Mouse (Mus musculus) liver, embryonic 11.5 days (tissue): ENCODE data around the gene Cisd3. TPM values are rescaled to one million over a fixed set of nuclear protein-coding genes. Genes with fewer than 3 reads are reported as not detected.
A peak's percentile ranks its signal among the peaks of the same experiment; 100 is the strongest.

Source experiments
- ATAC-seq: fragments of 200-750 bp; cut with Nextera tagmentation; replicated peaks from 2 replicates; pipeline ENCODE4 v1.8.0; 2017; ENCODE audit warnings: moderate number of reproducible peaks, mild to moderate bottlenecking, moderate TSS enrichment, moderate library complexity; ENCODE audit not compliant: low FRiP score
- DNase-seq: peaks from one replicate; pipeline ENCODE4 v3.0.0-alpha.2; 2017; ENCODE audit warnings: low spot score
- H3K27ac ChIP-seq: fragments of 300-500 bp; sonication (generic); 2 replicates; pipeline ENCODE4 v1.5.1; 2014; ENCODE audit warnings: mild to moderate bottlenecking, low read depth, low read length, control low read depth
- H3K27me3 ChIP-seq: fragments of 300-500 bp; sonication (generic); replicated peaks from 2 replicates; pipeline ENCODE4 v1.6.1; 2014; ENCODE audit warnings: low read length, mixed read lengths; ENCODE audit not compliant: control insufficient read depth, insufficient read depth
- H3K36me3 ChIP-seq: fragments of 300-500 bp; sonication (generic); 2 replicates; pipeline ENCODE4 v1.6.1; 2014; ENCODE audit warnings: mild to moderate bottlenecking, low read length, moderate library complexity, mixed read lengths; ENCODE audit not compliant: control insufficient read depth, insufficient read depth
- H3K4me1 ChIP-seq: fragments of 300-500 bp; sonication (generic); replicated peaks from 2 replicates; pipeline ENCODE4 v1.6.1; 2014; ENCODE audit warnings: low read length, mixed read lengths; ENCODE audit not compliant: control insufficient read depth, insufficient read depth
- H3K4me2 ChIP-seq: fragments of 300-500 bp; sonication (generic); 2 replicates; pipeline ENCODE4 v1.6.1; 2014; ENCODE audit warnings: mild to moderate bottlenecking, control low read depth, moderate library complexity
- H3K4me3 ChIP-seq: fragments of 300-500 bp; sonication (generic); 2 replicates; pipeline ENCODE4 v1.5.1; 2014; ENCODE audit warnings: low read depth, low read length, control low read depth
- H3K9ac ChIP-seq: fragments of 300-500 bp; sonication (generic); 2 replicates; pipeline ENCODE4 v1.6.1; 2014; ENCODE audit warnings: low read depth, low read length, control low read depth
- H3K9me3 ChIP-seq: fragments of 300-500 bp; sonication (generic); 2 replicates; pipeline ENCODE4 v1.6.1; 2016; ENCODE audit warnings: low read length, inconsistent platforms, mixed read lengths; ENCODE audit not compliant: control insufficient read depth
- WGBS: fragments of 180-500 bp; shearing (Covaris S2); extraction: QIAGEN DNeasy Blood & Tissue Kit; methylation state at CpG from one replicate; pipeline ENCODE4 v1.1.7; 2014; 5-methylcytosine and 5-hydroxymethylcytosine counted together
- polyA plus RNA-seq: library from polyadenylated mRNA; unstranded; fragments of >200 nt; fragmentation: Nextera tagmentation; extraction: Ambion mirVana; gene quantifications from 2 replicates; pipeline ENCODE4 v1.2.1, GENCODE M21; 2014

The Cisd3 gene
- polyA plus RNA-seq, 1 experiment from 2014 or later, result 21.9 TPM

DNA sequence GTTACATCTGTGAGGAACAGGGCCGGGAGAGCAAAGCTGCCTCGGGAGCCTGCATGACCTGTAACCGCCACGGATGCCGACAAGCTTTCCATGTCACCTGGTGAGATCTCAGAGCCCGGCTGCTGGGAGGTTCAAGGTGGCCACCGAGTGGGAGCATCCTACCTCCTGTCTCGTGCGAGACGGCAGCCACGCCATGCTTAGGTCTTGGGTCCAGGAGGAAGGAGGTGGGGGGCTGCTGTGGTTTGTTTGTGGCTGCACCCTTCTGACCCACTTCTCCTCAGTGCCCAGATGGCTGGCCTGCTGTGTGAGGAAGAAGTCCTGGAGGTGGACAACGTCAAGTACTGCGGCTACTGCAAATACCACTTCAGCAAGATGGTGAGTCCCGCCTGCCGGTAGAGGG is 18.8 kb upstream of the Cisd3 start:
- H3K36me3 ChIP-seq, result peaks cover 13% of the 10 kb centered on the region
- no peak overlapping the region for H3K4me3 ChIP-seq
- no peak overlapping the region for H3K4me2 ChIP-seq
- H3K9ac ChIP-seq, result no peak overlapping the region
- WGBS, result 79% methylated on average over 15 of the region's 15 CpGs
- no peak overlapping the region for H3K27ac ChIP-seq
- H3K9me3 ChIP-seq, result no peaks in the 10 kb centered on the region
- ATAC-seq (no peak), DNase-seq (no peak)
- H3K27me3 ChIP-seq, result peaks cover 36% of the 10 kb centered on the region
- H3K4me1 ChIP-seq, result peaks cover 22% of the 10 kb centered on the region

DNA sequence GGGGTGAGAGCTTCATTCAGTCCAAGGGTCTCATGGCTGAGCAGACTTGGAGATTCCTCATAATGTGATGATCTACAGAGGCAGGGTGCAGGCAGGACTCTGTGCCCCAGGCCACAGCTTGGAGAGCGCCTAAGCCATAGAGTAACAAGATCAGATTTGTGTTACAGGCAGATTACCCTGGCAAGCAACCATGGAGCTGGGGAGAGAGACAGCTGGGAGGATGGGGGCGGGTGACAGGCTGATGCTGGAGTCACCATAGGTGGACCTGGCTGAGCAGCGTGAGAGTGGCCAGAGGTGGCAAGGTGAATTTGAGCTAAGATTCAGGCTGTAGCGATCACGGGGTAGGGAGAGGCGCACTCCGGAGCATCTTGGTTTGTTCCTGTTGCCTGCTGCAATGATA is 17.5 kb upstream of the Cisd3 start:
- DNase-seq (no peak), ATAC-seq (no peak)
- Histone ChIP-seq H3K27me3 (peaks cover 22% of the 10 kb centered on the region), H3K36me3 (peaks cover 13% of the 10 kb centered on the region), H3K4me1 (peaks cover 16% of the 10 kb centered on the region), H3K9me3 (no peaks in the 10 kb centered on the region), H3K4me3 (no peak overlapping the region), H3K9ac (no peak overlapping the region), H3K4me2 (no peak overlapping the region), H3K27ac (no peak overlapping the region)
- WGBS, result 82% methylated on average over 7 of the region's 7 CpGs

DNA sequence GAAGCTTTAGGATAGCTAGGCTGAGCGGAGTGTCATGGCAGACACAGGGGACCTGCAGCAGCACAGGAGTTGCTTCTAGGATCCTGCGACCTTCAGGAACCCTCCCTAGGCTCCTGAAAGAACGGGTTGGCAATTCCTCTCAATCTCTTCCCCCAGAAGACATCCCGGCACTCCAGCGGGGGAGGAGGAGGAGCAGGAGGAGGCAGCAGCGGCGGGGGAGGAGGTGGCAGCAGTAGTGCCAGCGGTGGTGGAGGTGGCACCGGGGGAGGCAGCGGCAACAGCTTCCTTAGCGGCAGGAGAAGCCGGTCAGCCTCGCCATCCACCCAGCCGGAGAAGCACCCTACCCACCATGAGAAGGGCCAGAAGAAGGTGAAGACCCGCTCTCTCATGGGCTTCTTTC is 16.4 kb upstream of the Cisd3 start:
- ATAC-seq (no peak), DNase-seq (no peak)
- 61% methylated on average over 15 of the region's 15 CpGs for WGBS
- H3K9ac ChIP-seq, result no peak overlapping the region
- no peak overlapping the region for H3K4me3 ChIP-seq
- peaks cover 16% of the 10 kb centered on the region for H3K4me1 ChIP-seq
- H3K9me3 ChIP-seq, result no peaks in the 10 kb centered on the region
- H3K4me2 ChIP-seq, result no peak overlapping the region
- H3K27me3 ChIP-seq, result peaks cover 11% of the 10 kb centered on the region
- peaks cover 15% of the 10 kb centered on the region for H3K36me3 ChIP-seq
- no peak overlapping the region for H3K27ac ChIP-seq

GRCm38 (mm10) chr11:97669829-97670228 is 15.8 kb upstream of the Cisd3 start:
- peaks cover 7% of the 10 kb centered on the region for H3K27me3 ChIP-seq
- no peak overlapping the region for H3K4me3 ChIP-seq
- 25% methylated on average over 6 of the region's 6 CpGs for WGBS
- H3K9me3 ChIP-seq, result no peaks in the 10 kb centered on the region
- H3K27ac ChIP-seq, result no peak overlapping the region
- peak overlapping the region; percentile 33 for H3K4me2 ChIP-seq
- peaks cover 16% of the 10 kb centered on the region for H3K4me1 ChIP-seq
- H3K36me3 ChIP-seq, result peaks cover 20% of the 10 kb centered on the region
- DNase-seq (no peak), ATAC-seq (no peak)
- no peak overlapping the region for H3K9ac ChIP-seq

DNA sequence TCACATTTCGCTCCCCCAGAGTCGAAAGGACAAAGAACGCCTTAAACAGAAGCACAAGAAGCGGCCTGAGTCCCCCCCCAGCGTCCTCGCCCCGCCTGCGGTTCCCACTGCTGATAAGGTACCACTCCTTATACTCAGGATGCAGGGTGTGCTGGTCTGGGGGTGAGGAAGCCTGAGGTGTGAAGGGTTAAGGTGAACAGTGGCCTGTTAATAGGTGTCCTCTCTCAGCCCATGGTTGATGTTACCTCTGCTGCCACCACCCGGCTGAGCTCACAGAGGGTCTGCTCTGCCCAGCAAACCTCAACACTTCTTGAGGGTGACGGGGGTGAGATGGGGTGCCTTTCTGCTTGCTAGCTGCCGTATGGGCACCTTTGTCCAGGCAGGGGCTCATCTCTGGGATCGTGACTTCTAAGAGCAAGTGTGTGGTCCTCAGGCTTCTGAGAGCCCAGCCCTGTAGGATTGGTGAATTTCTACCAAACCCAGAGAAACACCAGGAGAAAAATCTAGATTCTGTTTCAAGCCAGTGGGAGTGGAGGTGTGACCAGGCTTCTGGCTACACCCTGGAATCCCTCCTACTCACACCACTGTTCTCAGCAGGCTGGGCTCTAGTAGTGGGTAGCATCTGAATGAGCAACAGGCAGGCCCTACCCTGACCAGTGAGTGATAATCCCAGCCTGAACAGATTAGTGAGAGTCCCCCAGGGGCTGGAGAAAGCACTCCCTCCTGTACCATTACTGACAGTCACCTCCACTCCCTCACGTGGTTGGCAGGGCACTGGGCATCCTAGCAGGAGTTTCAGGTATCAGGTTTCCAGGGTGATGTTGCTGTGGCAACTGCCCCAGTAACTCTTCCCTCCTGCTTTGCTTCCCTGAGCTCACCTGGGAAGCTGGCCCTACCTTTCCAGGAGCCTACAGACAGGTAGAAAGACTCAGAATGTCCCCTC is 15.1 kb upstream of the Cisd3 start:
- Histone ChIP-seq H3K27me3 (peaks cover under 1% of the 10 kb centered on the region), H3K27ac (no peak overlapping the region), H3K4me3 (no peak overlapping the region), H3K4me1 (peaks cover 16% of the 10 kb centered on the region), H3K36me3 (peaks cover 16% of the 10 kb centered on the region), H3K4me2 (peak overlapping the region; percentile 33; the same call in 1 of the 2 replicates), H3K9ac (no peak overlapping the region), H3K9me3 (no peaks in the 10 kb centered on the region)
- no peak for DNase-seq
- ATAC-seq, result no peak; the same call in 1 of the 2 replicates
- WGBS, result 43% methylated on average over 13 of the region's 13 CpGs

GRCm38 (mm10) chr11:97671177-97671527 is 14.5 kb upstream of the Cisd3 start:
- 59% methylated on average over 2 of the region's 2 CpGs for WGBS
- peaks cover 16% of the 10 kb centered on the region for H3K4me1 ChIP-seq
- H3K9me3 ChIP-seq, result no peaks in the 10 kb centered on the region
- H3K27ac ChIP-seq, result no peak overlapping the region
- no peak overlapping the region for H3K9ac ChIP-seq
- H3K27me3 ChIP-seq, result no peaks in the 10 kb centered on the region; the same call in 1 of the 2 replicates
- H3K36me3 ChIP-seq, result peaks cover 12% of the 10 kb centered on the region; the same call in 1 of the 2 replicates
- H3K4me3 ChIP-seq, result no peak overlapping the region
- H3K4me2 ChIP-seq, result no peak overlapping the region
- DNase-seq (no peak), ATAC-seq (no peak)

GRCm38 (mm10) chr11:97673148-97673547 is 12.5 kb upstream of the Cisd3 start:
- Histone ChIP-seq H3K27ac (no peak overlapping the region), H3K4me2 (no peak overlapping the region), H3K9me3 (no peaks in the 10 kb centered on the region), H3K4me3 (no peak overlapping the region), H3K36me3 (peaks cover 20% of the 10 kb centered on the region; the same call in 1 of the 2 replicates), H3K9ac (no peak overlapping the region), H3K27me3 (no peaks in the 10 kb centered on the region; the same call in 1 of the 2 replicates), H3K4me1 (peaks cover 16% of the 10 kb centered on the region)
- WGBS, result 90% methylated on average over 11 of the region's 11 CpGs
- ATAC-seq (no peak), DNase-seq (no peak)

GRCm38 (mm10) chr11:97676050-97676754 is 9.4 kb upstream of the Cisd3 start:
- Histone ChIP-seq H3K9me3 (no peaks in the 10 kb centered on the region), H3K4me3 (no peak overlapping the region), H3K36me3 (peaks cover 21% of the 10 kb centered on the region; the same call in 1 of the 2 replicates)

More at GRCm38 (mm10) chr11:97676050-97676754, 9.4 kb upstream of the Cisd3 start:
- WGBS, result 87% methylated on average over 15 of the region's 15 CpGs
- H3K27me3 ChIP-seq, result no peaks in the 10 kb centered on the region; the same call in 1 of the 2 replicates
- H3K4me2 ChIP-seq, result no peak overlapping the region
- no peak overlapping the region for H3K27ac ChIP-seq
- DNase-seq (no peak), ATAC-seq (no peak)
- no peaks in the 10 kb centered on the region for H3K4me1 ChIP-seq
- no peak overlapping the region for H3K9ac ChIP-seq
